In genomic region chr13:38010444-38010910, GRCm38 (mm10) we compare ENCODE assay signal across 13 mouse cellular contexts. TPM values are rescaled to one million over a fixed set of nuclear protein-coding genes. Genes with fewer than 3 reads are reported as not detected.
DNase-seq lines count a peak whose midpoint lies in the region; ATAC-seq and TF ChIP-seq lines count a peak whose summit lies in the region.
"Had no signal": no experiment of that assay in that cellular context is flagged by ENCODE, and none has a peak within 500 bp of the region (broad histone marks: within the 10 kb centered on the region; RNA-seq: fewer than 3 reads in every experiment).

No protein-coding gene starts in this region.

- ATAC-seq in hematopoietic stem cell, adult 5-6 weeks (replicated peaks in 1 of 2; ENCODE audit: insufficient read depth in 1 of 2, low FRiP score in 2 of 2, low TSS enrichment in 1 of 2, low read depth in 1 of 2, poor library complexity in 2 of 2, severe bottlenecking in 2 of 2) = peak; percentile 70 to 76
- peak; percentile 78 for ATAC-seq in megakaryocyte-erythroid progenitor cell, adult 5-6 weeks (replicated peaks; ENCODE audit: low FRiP score, low TSS enrichment, poor library complexity, severe bottlenecking)

- H3K27ac ChIP-seq in layer of hippocampus, adult 2 months = 0 out of 2 replicates have a peak overlapping the region, but pooled peaks have one; percentile 36
- H3K27ac ChIP-seq: forebrain, embryonic 12.5 days; hindbrain, embryonic 14.5 days had no signal

- no peak for DNase-seq in layer of hippocampus, adult 2 months (ENCODE audit: low spot score in 2 of 2)
- no peak for DNase-seq in layer of hippocampus, adult 8-10 months (ENCODE audit: low spot score in 2 of 2)
- DNase-seq in thymus, postnatal 25 days = peak; percentile 7
- no peak for DNase-seq in heart, adult 18-20 months
- no peak for DNase-seq in embryo, embryonic 10 days (ENCODE audit: low spot score)
- DNase-seq in adrenal gland, postnatal 25 days = no peak
- DNase-seq: embryo, embryonic 11 days; kidney, postnatal 14 days; lung, embryonic 14.5 days had no signal

- TF ChIP-seq CTCF in layer of hippocampus, adult 2 months (conservative IDR thresholded peaks at IDR 0.05) = no peak

- H3K4me3 ChIP-seq in layer of hippocampus, adult 2 months = no peak overlapping the region
- H3K4me3 ChIP-seq: forebrain, embryonic 12.5 days had no signal

RNA-seq across cellular contexts. Expression of gene Ssr1, which starts 16.5 kb away (rescaled TPM):
- total RNA-seq in layer of hippocampus, adult 2 months (2021) = 10 to 100 TPM; 86.8 to 92.0 TPM
- 100 to 1,000 TPM in 1 of 4 experiments, 10 to 100 TPM in 3; 92.0 to 103 (median 98.7) TPM for total RNA-seq in layer of hippocampus, adult 8-10 months (2022)
- 101 and 117 TPM in 2 replicates for total RNA-seq in hematopoietic stem cell, adult 5-6 weeks (2017)
- 58.6 and 105 TPM in 2 replicates for total RNA-seq in megakaryocyte-erythroid progenitor cell, adult 5-6 weeks (2014; fragmentation: Nextera tagmentation)
- 104 and 158 TPM in 2 replicates for total RNA-seq in megakaryocyte-erythroid progenitor cell, adult 5-6 weeks (2017)
- 10 to 100 TPM; 41.4 to 43.0 TPM for total RNA-seq in heart, adult 18-20 months (2021)
- total RNA-seq in adrenal gland, postnatal 25 days (2021) = 90.3 and 126 TPM in 2 replicates

RNA-seq across cellular contexts. Expression of gene Riok1, which starts 26.3 kb away (rescaled TPM):
- 10 to 100 TPM; 26.2 to 27.3 TPM for total RNA-seq in layer of hippocampus, adult 2 months (2021)
- total RNA-seq in layer of hippocampus, adult 8-10 months (2022) = 10 to 100 TPM; 28.6 to 33.0 (median 30.6) TPM
- 187 and 196 TPM in 2 replicates for total RNA-seq in hematopoietic stem cell, adult 5-6 weeks (2017)
- total RNA-seq in megakaryocyte-erythroid progenitor cell, adult 5-6 weeks (2014; fragmentation: Nextera tagmentation) = 80.5 and 88.1 TPM in 2 replicates
- 98.5 and 126 TPM in 2 replicates for total RNA-seq in megakaryocyte-erythroid progenitor cell, adult 5-6 weeks (2017)
- 10 to 100 TPM in 1 of 2 experiments, 1 to 10 TPM in 1; 7.3 to 10.2 TPM for total RNA-seq in heart, adult 18-20 months (2021)
- 38.9 and 43.3 TPM in 2 replicates for total RNA-seq in adrenal gland, postnatal 25 days (2021)

RNA-seq across cellular contexts. Expression of gene Cage1, which starts 26.4 kb away (rescaled TPM):
- total RNA-seq in layer of hippocampus, adult 2 months (2021) = 1 to 10 TPM; 4.7 to 5.5 TPM
- total RNA-seq in layer of hippocampus, adult 8-10 months (2022) = 1 to 10 TPM; 4.5 to 8.5 (median 6.7) TPM
- 2.7 and 4.6 TPM in 2 replicates for total RNA-seq in hematopoietic stem cell, adult 5-6 weeks (2017)
- total RNA-seq in megakaryocyte-erythroid progenitor cell, adult 5-6 weeks (2014; fragmentation: Nextera tagmentation) = 2.1 and 5.5 TPM in 2 replicates
- total RNA-seq in megakaryocyte-erythroid progenitor cell, adult 5-6 weeks (2017) = 3.4 and 3.5 TPM in 2 replicates
- total RNA-seq in heart, adult 18-20 months (2021) = 1 to 10 TPM; 2.3 to 2.4 TPM
- total RNA-seq in adrenal gland, postnatal 25 days (2021) = 2.8 and 6.7 TPM in 2 replicates
